Mouse (Mus musculus): Measurements from ENCODE around the gene Acadl. TPM values are rescaled to one million over a fixed set of nuclear protein-coding genes. Genes with fewer than 3 reads are reported as not detected.

The Acadl gene
- total RNA-seq, 2 experiments from 2014 or later: 50.5 to 55.5 TPM

DNA sequence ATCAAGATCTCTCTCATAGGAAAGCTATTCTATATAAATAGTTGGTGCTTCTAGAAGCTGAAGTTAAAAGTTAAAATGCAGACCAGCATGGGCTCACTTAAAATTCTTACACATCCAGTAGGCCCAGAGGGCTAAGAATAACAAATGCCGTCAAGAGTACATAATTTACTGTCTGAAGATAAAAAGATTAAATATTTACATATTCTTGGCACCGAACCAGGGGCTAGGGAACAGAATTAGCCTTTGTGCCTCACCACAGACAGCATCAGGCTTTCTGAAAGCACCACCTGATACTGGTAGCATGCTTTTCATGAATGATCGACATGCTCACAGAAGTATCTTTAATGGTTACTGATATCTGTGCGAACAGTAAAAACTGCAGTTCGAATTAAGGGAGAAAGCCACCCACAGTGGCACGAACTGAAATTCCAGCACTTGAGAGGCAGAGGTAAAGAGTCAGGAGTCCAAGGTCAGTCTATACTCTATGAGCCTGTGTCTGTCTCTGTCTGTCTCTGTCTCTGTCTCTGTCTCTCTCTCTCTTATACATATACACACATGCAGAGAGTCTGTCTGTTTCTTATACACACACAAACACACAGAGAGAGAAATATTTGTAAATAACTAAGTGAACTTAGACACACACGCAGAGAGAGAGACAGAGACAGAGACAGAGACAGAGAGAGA lies 23.2 kb downstream of the Acadl start:
- ATAC-seq (replicated peaks; ENCODE audit: poor library complexity, severe bottlenecking): no peak

DNA sequence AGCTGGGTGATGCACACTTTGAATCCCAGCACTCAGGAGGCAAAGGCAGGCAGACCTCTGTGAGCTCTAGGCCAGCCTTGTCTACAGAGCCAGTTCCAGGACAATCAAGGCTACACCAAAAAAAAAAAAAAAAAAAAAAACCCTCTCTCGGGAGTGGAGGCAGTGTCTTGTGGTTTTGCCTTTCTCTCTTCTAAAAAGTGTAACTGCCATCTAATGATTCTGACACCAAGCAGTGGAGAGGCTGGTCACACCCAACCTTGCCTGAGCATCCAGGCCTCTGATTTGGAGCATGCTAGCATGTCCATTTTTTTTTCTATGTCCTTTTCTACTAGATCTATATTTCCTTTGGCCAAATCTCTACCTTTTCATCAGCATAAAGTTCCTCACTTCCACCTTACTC lies 23.9 kb downstream of the Acadl start:
- ATAC-seq (replicated peaks; ENCODE audit: poor library complexity, severe bottlenecking): no peak

DNA sequence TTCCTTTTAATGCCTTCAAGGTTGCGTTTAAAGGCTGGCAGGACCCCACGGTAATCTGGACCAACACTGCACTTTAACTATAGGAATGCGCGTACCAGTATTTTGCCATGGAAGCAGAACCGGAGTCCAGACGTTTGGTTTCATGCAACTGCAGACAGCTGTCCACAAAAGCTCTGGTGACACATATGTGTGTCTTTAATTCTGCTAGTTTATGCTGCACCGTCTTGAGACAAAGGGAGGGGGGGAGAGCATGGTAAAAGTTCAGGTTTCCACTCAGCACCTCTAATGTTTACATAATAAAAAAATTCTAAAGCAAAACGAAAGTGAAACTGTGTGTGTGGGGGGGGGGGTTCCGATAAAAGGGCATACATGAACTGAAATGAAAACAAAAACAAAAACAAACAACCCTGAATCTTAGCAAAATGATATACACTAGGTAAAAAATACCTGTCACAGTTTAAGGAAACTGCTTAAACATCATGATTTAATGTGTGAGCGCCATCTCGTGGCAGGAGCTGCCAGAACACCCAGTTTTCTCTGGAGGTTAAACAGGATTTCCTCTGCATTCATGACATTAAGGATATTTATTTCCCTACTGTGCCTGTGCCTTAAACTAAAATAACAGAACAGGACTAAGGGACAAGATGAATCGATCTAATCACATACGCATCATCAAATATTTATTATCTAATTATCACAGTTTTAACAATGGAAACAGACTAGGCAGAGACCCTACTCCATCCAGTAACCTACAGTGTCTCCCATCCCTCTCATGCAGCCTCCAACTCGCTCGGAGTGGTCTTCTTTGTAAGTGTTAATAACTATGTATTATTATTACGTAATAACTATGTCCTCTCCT lies 24.7 kb downstream of the Acadl start:
- peak; percentile 51 for ATAC-seq (replicated peaks; ENCODE audit: poor library complexity, severe bottlenecking)

- no peak for ATAC-seq (replicated peaks; ENCODE audit: poor library complexity, severe bottlenecking)
Measured at GRCm38 (mm10) chr1:66837207-66837606, 25.9 kb downstream of the Acadl start.

GRCm38 (mm10) chr1:66832636-66833165 lies 30.4 kb downstream of the Acadl start:
- no peak for ATAC-seq (replicated peaks; ENCODE audit: poor library complexity, severe bottlenecking)

GRCm38 (mm10) chr1:66831824-66832600 lies 31.1 kb downstream of the Acadl start:
- no peak for ATAC-seq (replicated peaks; ENCODE audit: poor library complexity, severe bottlenecking)

- no peak for ATAC-seq (replicated peaks; ENCODE audit: poor library complexity, severe bottlenecking)
Measured at GRCm38 (mm10) chr1:66829400-66830080, 33.5 kb downstream of the Acadl start.

- no peak for ATAC-seq (replicated peaks; ENCODE audit: poor library complexity, severe bottlenecking)
Measured at GRCm38 (mm10) chr1:66821966-66822365, 41.1 kb downstream of the Acadl start.

- no peak for ATAC-seq (replicated peaks; ENCODE audit: poor library complexity, severe bottlenecking)
Measured at GRCm38 (mm10) chr1:66820241-66820640, 42.8 kb downstream of the Acadl start.

GRCm38 (mm10) chr1:66817865-66818315 lies 45.2 kb downstream of the Acadl start:
- no peak for ATAC-seq (replicated peaks; ENCODE audit: poor library complexity, severe bottlenecking)

DNA sequence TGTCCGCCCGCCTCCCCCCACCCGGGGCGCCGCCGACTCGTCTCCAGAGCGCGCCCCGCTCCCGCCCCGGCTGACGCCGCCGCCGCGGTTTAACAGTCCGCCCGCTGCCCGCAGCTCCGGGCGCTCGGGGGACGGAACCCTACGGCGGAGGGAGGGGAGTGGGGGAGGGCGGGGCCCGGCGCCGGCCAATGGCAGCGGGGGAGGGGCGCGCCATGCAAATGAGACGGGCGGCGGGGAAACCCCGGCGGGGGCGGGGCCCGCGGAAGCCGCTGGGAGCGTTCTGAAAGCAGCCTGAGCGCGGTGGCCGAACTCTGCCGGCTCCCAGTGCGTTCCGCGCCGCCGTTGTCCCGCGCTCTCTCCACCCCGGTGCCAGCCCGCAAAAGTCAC lies 45.6 kb downstream of the Acadl start, which contains the start of gene Kansl1l:
Gene Kansl1l, minus strand, starts transcription at position 110 of the 387 bp plus-strand sequence.
- peak; percentile 47 for ATAC-seq (replicated peaks; ENCODE audit: poor library complexity, severe bottlenecking)

GRCm38 (mm10) chr1:66816837-66817452 lies 46.1 kb downstream of the Acadl start:
- ATAC-seq (replicated peaks; ENCODE audit: poor library complexity, severe bottlenecking): peak; percentile 33

GRCm38 (mm10) chr1:66815941-66816777 lies 46.9 kb downstream of the Acadl start:
- peak; percentile 64 for ATAC-seq (replicated peaks; ENCODE audit: poor library complexity, severe bottlenecking)

DNA sequence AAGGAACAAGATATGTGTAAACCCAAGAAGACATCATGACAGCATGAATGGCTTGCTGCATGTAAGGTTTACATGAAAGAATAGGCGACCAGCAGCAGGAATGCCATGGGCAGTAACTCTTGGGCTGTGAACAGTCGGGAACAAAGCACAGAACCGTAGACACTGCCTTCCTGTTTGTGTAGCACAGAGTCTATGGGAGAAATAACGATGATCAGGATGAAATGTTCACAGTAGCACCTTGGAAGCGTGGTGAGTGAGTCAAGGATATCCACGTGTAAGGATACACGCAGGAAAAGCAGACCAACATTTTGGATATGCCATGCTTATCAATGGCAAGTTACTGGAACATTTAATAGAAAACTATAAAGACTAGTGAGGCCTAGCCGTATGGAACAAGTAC lies 48.3 kb downstream of the Acadl start:
- ATAC-seq (replicated peaks; ENCODE audit: poor library complexity, severe bottlenecking): no peak

DNA sequence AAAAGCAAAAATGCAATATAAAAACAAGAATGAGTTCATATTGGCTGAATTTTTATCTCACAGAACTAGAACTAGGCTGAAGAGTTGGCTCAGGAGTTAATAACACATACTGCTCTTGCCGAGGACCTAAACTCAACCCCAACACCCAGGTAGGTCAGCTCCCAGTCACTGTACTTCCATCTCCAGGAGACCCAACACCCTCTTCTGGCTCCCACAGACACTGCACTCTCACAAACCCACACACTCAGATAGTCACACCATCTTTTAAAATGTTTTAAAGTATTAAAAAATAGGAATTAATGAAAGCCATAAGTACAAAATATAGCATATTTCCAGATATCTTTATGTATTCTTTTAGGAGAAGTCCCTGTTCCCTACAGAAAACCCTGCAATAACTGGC lies 49.9 kb downstream of the Acadl start:
- ATAC-seq (replicated peaks; ENCODE audit: poor library complexity, severe bottlenecking): no peak

- no peak for ATAC-seq (replicated peaks; ENCODE audit: poor library complexity, severe bottlenecking)
Measured at GRCm38 (mm10) chr1:66806821-66807220, 56.3 kb downstream of the Acadl start.

- peak; percentile 46; the same call in 1 of the 2 replicates for ATAC-seq (replicated peaks; ENCODE audit: poor library complexity, severe bottlenecking)
Measured at GRCm38 (mm10) chr1:66805408-66805807, 57.7 kb downstream of the Acadl start.

DNA sequence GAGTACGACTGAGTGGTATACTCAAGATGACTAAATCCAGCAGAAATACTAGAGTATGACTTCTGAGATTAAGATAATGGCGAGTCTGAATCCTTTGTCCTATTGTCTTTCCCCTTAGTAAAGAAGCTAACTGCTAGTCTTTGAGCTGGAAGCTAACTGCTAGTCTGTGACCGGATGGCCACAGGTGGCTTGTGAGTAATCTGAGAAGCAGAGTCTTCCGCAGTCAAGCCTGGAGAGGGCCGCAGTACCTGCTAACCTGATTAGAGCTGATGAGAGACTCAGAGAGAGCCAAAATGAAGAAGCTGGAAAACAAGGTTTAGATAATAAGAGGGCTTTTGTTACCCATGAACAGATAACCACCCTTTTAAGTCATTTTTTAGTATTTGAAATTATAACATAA lies 58.4 kb downstream of the Acadl start:
- ATAC-seq (replicated peaks; ENCODE audit: poor library complexity, severe bottlenecking): no peak

DNA sequence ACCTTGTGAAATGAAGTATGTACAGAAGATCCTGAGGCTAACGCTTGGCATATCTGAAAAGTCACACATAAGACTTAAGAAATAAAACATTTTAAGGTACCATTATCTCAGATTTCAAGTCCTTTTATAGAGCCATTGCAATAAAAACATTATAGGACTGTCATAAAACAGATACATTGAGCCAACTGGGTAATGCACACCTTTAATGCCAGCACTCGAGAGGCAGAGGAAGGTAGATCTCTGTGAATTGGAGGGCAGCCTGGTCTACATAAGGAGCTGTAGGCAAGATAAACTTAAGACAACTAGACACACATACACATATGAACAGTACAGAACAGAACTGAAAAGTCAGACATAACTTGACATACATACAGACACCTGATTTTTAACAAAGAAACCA lies 65.1 kb downstream of the Acadl start:
- no peak for ATAC-seq (replicated peaks; ENCODE audit: poor library complexity, severe bottlenecking)

Data from granulocyte monocyte progenitor cell, adult 5-6 weeks (primary cell).